Mouse (Mus musculus): Measurements from ENCODE around the gene Tspan17. TPM values are rescaled to one million over a fixed set of nuclear protein-coding genes. Genes with fewer than 3 reads are reported as not detected.

The Tspan17 gene
- total RNA-seq (2021), result 10 to 100 TPM; 64.3 to 69.0 TPM

- intact Hi-C loops (cut with DNase I), result no loop called here
- DNase-seq (ENCODE audit: extremely low spot score in 1 of 2, low spot score in 2 of 2), result peak; percentile 86 to 98
Observed at GRCm38 (mm10) chr13:54788740-54789560, at the start of gene Tspan17. TSS of gene Tspan17 (plus strand) at chr13:54789377.

DNA sequence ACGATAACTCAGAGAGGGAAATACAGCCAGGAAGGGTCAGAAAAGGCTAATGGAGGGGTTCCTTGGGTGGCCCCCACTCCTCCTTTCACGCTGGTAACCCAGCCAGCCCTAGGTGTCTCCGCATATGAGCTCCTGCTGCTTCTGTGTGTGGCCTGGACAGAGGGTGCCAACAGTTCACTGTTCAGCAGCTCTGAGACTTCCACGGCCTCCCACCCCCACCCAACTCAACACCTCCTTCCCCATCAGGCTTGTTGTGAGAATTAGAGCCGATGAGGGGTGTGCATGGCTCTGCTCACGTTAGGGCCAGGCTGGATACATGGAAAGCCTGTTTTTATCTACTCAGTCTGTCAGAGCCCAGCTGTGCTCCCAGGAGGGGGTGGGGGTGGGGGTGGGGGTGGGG is 43.1 kb upstream of the Tspan17 start:
- DNase-seq (ENCODE audit: extremely low spot score in 1 of 2, low spot score in 2 of 2), result no peak
- intact Hi-C loops (cut with DNase I), result no loop called here

- intact Hi-C loops (cut with DNase I), result no loop called here
- no peak for DNase-seq (ENCODE audit: extremely low spot score in 1 of 2, low spot score in 2 of 2)
Observed at GRCm38 (mm10) chr13:54746896-54747295, 42.3 kb upstream of the Tspan17 start.

DNA sequence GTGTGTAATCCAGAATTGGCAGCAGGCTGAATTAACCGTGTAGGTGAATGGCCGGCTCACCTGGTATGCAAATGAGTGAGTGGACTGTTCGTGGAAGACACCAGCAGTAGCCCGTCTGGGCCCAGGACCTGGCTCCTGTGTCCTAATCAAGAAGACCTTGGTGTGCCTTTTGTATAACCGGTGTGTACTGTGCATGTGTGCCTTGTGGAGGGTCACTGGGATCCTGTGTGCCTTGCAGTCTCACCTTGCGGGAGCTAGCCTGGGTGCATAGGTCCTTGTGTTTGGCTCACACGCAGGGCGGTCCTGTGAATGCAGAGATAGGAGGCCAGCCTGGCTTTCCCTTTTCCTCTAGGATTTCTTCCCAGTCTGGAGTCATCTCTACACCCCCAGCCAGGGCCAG is 41.0 kb upstream of the Tspan17 start:
- no peak for DNase-seq (ENCODE audit: extremely low spot score in 1 of 2, low spot score in 2 of 2)
- intact Hi-C loops (cut with DNase I), result no loop called here

DNA sequence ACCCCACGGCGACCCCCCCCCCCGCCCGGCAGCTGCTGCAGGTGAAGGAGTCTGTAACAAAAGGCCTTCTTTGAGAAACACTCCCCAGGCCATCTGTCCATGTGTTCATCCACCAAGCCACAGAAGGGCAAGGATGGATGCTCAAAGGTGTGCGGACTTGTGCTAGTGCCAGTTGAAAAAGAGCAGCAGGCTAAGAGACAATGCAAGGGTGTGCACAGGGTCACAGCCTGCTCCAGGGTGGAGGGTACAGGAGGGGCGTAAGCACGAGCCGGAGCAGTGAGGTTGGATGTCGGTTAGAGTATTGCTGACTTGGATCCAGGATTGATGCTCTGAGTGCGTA is 40.5 kb upstream of the Tspan17 start:
- intact Hi-C loops (cut with DNase I), result no loop called here
- no peak for DNase-seq (ENCODE audit: extremely low spot score in 1 of 2, low spot score in 2 of 2)

DNA sequence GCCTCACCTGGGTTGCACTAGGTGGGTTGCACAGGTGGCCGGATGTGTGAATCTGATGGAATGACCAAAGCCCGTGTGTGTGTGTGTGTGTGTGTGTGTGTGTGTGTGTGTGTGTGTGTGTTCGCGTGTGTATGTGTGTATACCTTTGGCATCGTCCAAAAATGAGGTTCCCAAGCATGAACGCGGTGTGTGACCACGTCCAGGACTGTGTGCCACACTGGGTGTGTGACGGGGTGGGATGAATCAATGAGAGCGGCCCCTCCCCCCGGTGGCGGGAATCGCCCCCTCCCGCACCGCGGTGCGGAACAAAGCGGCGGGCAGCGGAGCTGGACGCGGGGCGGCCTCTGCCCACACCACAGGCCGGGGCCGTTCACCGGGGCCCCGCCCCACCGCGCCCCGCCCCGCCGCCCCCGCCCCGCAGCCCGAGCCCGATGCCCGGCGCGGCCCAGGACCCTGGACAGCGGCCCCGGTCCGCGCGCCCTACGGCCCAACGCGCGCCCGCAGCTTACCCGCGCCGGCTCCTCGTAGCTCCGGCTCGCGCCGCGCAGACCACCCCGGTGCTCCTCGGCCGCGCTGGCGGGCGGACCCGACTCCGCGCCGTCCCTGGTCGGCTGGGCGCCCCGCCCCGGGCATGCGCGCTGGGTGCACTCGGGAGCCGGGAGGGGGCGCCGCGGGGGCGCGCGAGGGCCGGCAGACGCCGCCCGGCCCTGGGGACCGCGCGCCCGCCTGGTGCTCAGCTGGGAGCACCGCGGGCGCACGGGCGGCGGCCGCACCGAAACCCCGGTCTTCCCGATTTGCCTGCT is 39.9 kb upstream of the Tspan17 start:
- DNase-seq (ENCODE audit: extremely low spot score in 1 of 2, low spot score in 2 of 2), result peak in 1 of 2 experiments; percentile 86
- intact Hi-C loops (cut with DNase I), result no loop called here

GRCm38 (mm10) chr13:54749864-54750411 is 39.2 kb upstream of the Tspan17 start, which contains the start of gene Gprin1:
TSS of gene Gprin1 (minus strand) at chr13:54749874.
- no peak for DNase-seq (ENCODE audit: extremely low spot score in 1 of 2, low spot score in 2 of 2)
- intact Hi-C loops (cut with DNase I), result no loop called here

- no peak for DNase-seq (ENCODE audit: extremely low spot score in 1 of 2, low spot score in 2 of 2)
- intact Hi-C loops (cut with DNase I), result no loop called here
Observed at GRCm38 (mm10) chr13:54750699-54751098, 38.5 kb upstream of the Tspan17 start.

GRCm38 (mm10) chr13:54752656-54753055 is 36.5 kb upstream of the Tspan17 start:
- peak; percentile 83 to 85 for DNase-seq (ENCODE audit: extremely low spot score in 1 of 2, low spot score in 2 of 2)
- intact Hi-C loops (cut with DNase I), result no loop called here

DNA sequence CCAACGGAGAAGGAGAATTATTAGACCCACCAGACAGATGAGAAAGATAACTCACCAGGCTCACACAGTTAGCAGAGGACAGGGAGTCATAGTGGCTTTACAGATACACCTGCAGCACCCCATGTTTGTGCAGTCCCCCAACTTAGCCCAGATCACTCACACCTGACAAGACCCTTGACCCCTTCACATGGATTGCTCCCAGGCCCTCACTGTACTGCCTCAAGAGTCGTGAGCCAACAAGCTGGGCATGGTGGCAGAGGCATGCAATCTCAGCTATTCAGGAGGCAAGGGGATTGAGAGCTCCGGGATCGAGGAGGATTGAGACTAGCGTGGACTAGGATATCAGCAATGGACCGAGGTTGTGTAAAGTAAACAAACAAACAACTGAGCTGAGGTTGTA is 35.4 kb upstream of the Tspan17 start:
- no peak for DNase-seq (ENCODE audit: extremely low spot score in 1 of 2, low spot score in 2 of 2)

DNA sequence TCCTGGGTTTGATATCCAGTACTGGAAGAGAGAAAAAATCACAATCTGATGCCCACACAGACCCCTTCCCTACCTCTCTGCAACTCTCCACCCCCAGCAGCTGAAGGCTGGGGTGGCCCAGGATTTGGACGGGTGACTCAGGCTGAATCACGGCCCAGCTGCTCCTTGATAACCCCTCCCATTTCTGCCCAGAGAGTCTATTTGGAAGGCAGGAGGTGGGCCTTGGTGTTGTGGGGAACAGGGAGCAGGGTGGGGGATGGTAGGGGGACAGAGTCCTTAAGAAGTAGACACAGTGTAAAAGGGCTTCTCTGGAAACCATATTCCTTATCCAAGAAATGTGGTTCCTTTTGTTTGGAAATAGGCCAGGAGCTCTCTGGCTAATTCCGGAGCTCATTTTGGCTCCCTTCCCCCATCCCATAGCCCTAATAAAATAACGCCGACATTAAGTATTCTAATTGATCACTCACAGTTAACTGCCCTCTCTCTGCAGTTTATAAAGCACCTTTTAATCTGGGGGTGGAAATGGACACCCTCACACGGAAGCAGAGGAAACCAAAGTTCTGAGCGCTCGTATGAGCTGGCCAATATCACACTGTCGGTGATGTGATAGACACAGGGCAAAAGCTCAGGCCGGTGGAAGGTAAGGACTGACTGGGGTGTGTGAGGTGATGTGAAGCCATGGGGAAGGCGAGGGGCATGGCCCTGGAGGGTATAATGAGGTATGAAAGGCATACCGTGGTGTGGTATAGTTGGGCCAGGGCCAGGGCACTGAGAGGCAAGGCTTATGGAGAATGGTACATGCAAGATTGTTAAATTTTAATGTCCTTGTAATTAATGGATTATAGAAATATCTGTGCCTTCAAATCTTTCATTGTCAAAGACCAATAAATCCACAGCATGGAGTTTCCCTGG is 34.8 kb upstream of the Tspan17 start:
- intact Hi-C loops (cut with DNase I), result no loop called here

More for the DNA sequence above, 35.4 kb upstream of the Tspan17 start:
- intact Hi-C loops (cut with DNase I), result no loop called here

GRCm38 (mm10) chr13:54755201-54755830 is 33.9 kb upstream of the Tspan17 start:
- intact Hi-C loops (cut with DNase I), result no loop called here
- peak in 1 of 2 experiments; percentile 58 for DNase-seq (ENCODE audit: extremely low spot score in 1 of 2, low spot score in 2 of 2)

More for the DNA sequence above, 34.8 kb upstream of the Tspan17 start:
- no peak for DNase-seq (ENCODE audit: extremely low spot score in 1 of 2, low spot score in 2 of 2)

DNA sequence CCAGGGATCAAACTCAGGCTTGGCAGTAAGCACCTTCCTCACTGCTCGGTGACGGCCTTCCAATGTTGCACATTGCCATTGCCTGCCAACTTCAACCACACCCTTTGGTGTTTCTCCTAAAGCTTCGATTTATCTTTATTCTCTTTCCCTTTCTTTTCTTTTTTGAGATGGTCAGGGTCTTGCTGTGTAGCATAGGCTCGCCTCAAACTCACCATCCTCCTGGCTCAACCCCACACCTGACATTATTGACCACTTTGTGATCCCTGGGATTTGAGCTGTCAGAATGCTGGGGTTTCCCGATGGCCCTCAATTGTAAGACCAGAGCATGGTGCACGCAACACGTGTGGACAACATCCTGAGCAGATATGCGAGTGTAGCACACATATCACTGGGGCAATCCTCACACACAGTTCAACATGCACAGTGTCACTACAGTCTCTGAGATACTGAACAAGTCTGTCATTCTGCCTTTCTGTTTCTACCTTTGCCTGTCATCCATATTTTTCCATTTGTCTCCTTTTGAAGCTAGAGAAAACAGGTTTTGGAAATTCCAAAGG is 32.9 kb upstream of the Tspan17 start:
- no peak for DNase-seq (ENCODE audit: extremely low spot score in 1 of 2, low spot score in 2 of 2)
- intact Hi-C loops (cut with DNase I), result no loop called here

- intact Hi-C loops (cut with DNase I), result no loop called here
Observed at GRCm38 (mm10) chr13:54757093-54757830, 31.9 kb upstream of the Tspan17 start.

GRCm38 (mm10) chr13:54758045-54758755 is 31.0 kb upstream of the Tspan17 start:
- intact Hi-C loops (cut with DNase I), result no loop called here
- peak; percentile 89 to 92 for DNase-seq (ENCODE audit: extremely low spot score in 1 of 2, low spot score in 2 of 2)

More at GRCm38 (mm10) chr13:54757093-54757830, 31.9 kb upstream of the Tspan17 start:
- no peak for DNase-seq (ENCODE audit: extremely low spot score in 1 of 2, low spot score in 2 of 2)

GRCm38 (mm10) chr13:54758756-54759470 is 30.3 kb upstream of the Tspan17 start:
- intact Hi-C loops (cut with DNase I), result no loop called here
- peak in 1 of 2 experiments; percentile 57 for DNase-seq (ENCODE audit: extremely low spot score in 1 of 2, low spot score in 2 of 2)
